Mouse (Mus musculus) limb, embryonic 11.5 days (tissue): ENCODE data around the gene Srgap1. TPM values are rescaled to one million over a fixed set of nuclear protein-coding genes. Genes with fewer than 3 reads are reported as not detected.

Experiments used
- ATAC-seq: fragments of 200-750 bp; cut with Nextera tagmentation; 2 replicates; pipeline ENCODE4 v1.8.0; 2017; ENCODE audit warnings: low read depth; ENCODE audit not compliant: insufficient number of reproducible peaks, low FRiP score, low TSS enrichment
- DNase-seq: peaks from one replicate; pipeline ENCODE4 v3.0.0-alpha.2; 2015; ENCODE audit warnings: low spot score
- H3K27ac ChIP-seq: fragments of 300-500 bp; sonication (generic); replicated peaks from 2 replicates; pipeline ENCODE4 v1.5.1; 2014; ENCODE audit warnings: low read depth, mild to moderate bottlenecking, low read length
- H3K27me3 ChIP-seq: fragments of 300-500 bp; sonication (generic); 2 replicates; pipeline ENCODE4 v1.6.1; 2014; ENCODE audit warnings: mild to moderate bottlenecking, low read length, mixed read lengths; ENCODE audit not compliant: control insufficient read depth, insufficient read depth
- H3K36me3 ChIP-seq: fragments of 300-500 bp; sonication (generic); 2 replicates; pipeline ENCODE4 v1.6.1; 2014; ENCODE audit warnings: mild to moderate bottlenecking, low read length, moderate library complexity, mixed read lengths; ENCODE audit not compliant: control insufficient read depth, insufficient read depth
- H3K4me1 ChIP-seq: fragments of 300-500 bp; sonication (generic); 2 replicates; pipeline ENCODE4 v1.6.1; 2014; ENCODE audit warnings: low read length, mixed read lengths; ENCODE audit not compliant: control insufficient read depth, insufficient read depth
- H3K4me2 ChIP-seq: fragments of 300-500 bp; sonication (generic); 2 replicates; pipeline ENCODE4 v1.6.1; 2014; ENCODE audit warnings: low read depth, mild to moderate bottlenecking, moderate library complexity; ENCODE audit not compliant: severe bottlenecking
- H3K4me3 ChIP-seq: fragments of 300-500 bp; sonication (generic); 2 replicates; pipeline ENCODE4 v1.5.1; 2014; ENCODE audit warnings: low read depth, low read length
- H3K9ac ChIP-seq: fragments of 300-500 bp; sonication (generic); 2 replicates; pipeline ENCODE4 v1.6.1; 2014; ENCODE audit warnings: mild to moderate bottlenecking, low read length
- H3K9me3 ChIP-seq: fragments of 300-500 bp; sonication (generic); 2 replicates; pipeline ENCODE4 v1.6.1; 2016; ENCODE audit warnings: low read length; ENCODE audit not compliant: control insufficient read depth
- WGBS: fragments of 180-500 bp; shearing (Covaris S2); extraction: QIAGEN DNeasy Blood & Tissue Kit; methylation state at CpG from one replicate; pipeline ENCODE4 v1.1.7; 2014; 5-methylcytosine and 5-hydroxymethylcytosine counted together
- polyA plus RNA-seq: library from polyadenylated mRNA; unstranded; fragments of >200 nt; fragmentation: Nextera tagmentation; extraction: Ambion mirVana; gene quantifications from 2 replicates; pipeline ENCODE4 v1.2.1, GENCODE M21; 2014

Srgap1 gene
- polyA plus RNA-seq, 1 experiment from 2014 or later, result 6.1 TPM

GRCm38 (mm10) chr10:121860924-121861323, 186.2 kb downstream of the Srgap1 start:
- Histone ChIP-seq H3K36me3 (no peaks in the 10 kb centered on the region), H3K9me3 (no peaks in the 10 kb centered on the region), H3K4me2 (no peak overlapping the region), H3K27ac (no peak overlapping the region), H3K27me3 (no peaks in the 10 kb centered on the region), H3K4me3 (no peak overlapping the region), H3K4me1 (no peaks in the 10 kb centered on the region), H3K9ac (no peak overlapping the region)
- WGBS, result 59% methylated on average over 2 of the region's 2 CpGs
- DNase-seq (no peak), ATAC-seq (no peak)

- Histone ChIP-seq H3K9me3 (no peaks in the 10 kb centered on the region), H3K4me3 (no peak overlapping the region), H3K4me1 (no peaks in the 10 kb centered on the region), H3K9ac (no peak overlapping the region), H3K36me3 (no peaks in the 10 kb centered on the region), H3K4me2 (no peak overlapping the region), H3K27me3 (no peaks in the 10 kb centered on the region), H3K27ac (no peak overlapping the region)
- ATAC-seq (no peak), DNase-seq (no peak)
- WGBS, result 82% methylated on average over 10 of the region's 10 CpGs
Observed at GRCm38 (mm10) chr10:121859803-121860571, 187.1 kb downstream of the Srgap1 start.

- WGBS, result 77% methylated on average over 2 of the region's 2 CpGs
- no peaks in the 10 kb centered on the region for H3K9me3 ChIP-seq
- DNase-seq (no peak), ATAC-seq (no peak)
- no peak overlapping the region for H3K27ac ChIP-seq
- no peaks in the 10 kb centered on the region for H3K27me3 ChIP-seq
- no peak overlapping the region for H3K4me3 ChIP-seq
- no peak overlapping the region for H3K4me2 ChIP-seq
- H3K4me1 ChIP-seq, result no peaks in the 10 kb centered on the region
- H3K36me3 ChIP-seq, result no peaks in the 10 kb centered on the region
- H3K9ac ChIP-seq, result no peak overlapping the region
Observed at GRCm38 (mm10) chr10:121858911-121859310, 188.2 kb downstream of the Srgap1 start.

- Histone ChIP-seq H3K36me3 (no peaks in the 10 kb centered on the region), H3K9ac (no peak overlapping the region), H3K4me2 (no peak overlapping the region), H3K4me3 (no peak overlapping the region), H3K27ac (no peak overlapping the region), H3K4me1 (no peaks in the 10 kb centered on the region), H3K27me3 (no peaks in the 10 kb centered on the region), H3K9me3 (no peaks in the 10 kb centered on the region)
- DNase-seq (no peak), ATAC-seq (no peak)
- WGBS, result 68% methylated on average over 1 of the region's 1 CpGs
Observed at GRCm38 (mm10) chr10:121858086-121858485, 189.0 kb downstream of the Srgap1 start.

GRCm38 (mm10) chr10:121855863-121856446, 191.2 kb downstream of the Srgap1 start:
- DNase-seq (no peak), ATAC-seq (no peak)
- Histone ChIP-seq H3K9me3 (no peaks in the 10 kb centered on the region), H3K4me2 (no peak overlapping the region), H3K9ac (no peak overlapping the region), H3K4me1 (no peaks in the 10 kb centered on the region), H3K27ac (no peak overlapping the region), H3K36me3 (no peaks in the 10 kb centered on the region), H3K4me3 (no peak overlapping the region), H3K27me3 (no peaks in the 10 kb centered on the region)
- WGBS, result 85% methylated on average over 7 of the region's 7 CpGs

- H3K27ac ChIP-seq, result no peak overlapping the region
- no peak for DNase-seq
- 27% methylated on average over 14 of the region's 14 CpGs for WGBS
- no peaks in the 10 kb centered on the region for H3K4me1 ChIP-seq
- H3K9ac ChIP-seq, result no peak overlapping the region
- H3K4me2 ChIP-seq, result no peak overlapping the region
- H3K4me3 ChIP-seq, result no peak overlapping the region
- no peaks in the 10 kb centered on the region for H3K36me3 ChIP-seq
- no peak for ATAC-seq
- no peaks in the 10 kb centered on the region for H3K27me3 ChIP-seq
- H3K9me3 ChIP-seq, result no peaks in the 10 kb centered on the region
Observed at GRCm38 (mm10) chr10:121853385-121853808, 193.7 kb downstream of the Srgap1 start.

GRCm38 (mm10) chr10:121849496-121849895, 197.6 kb downstream of the Srgap1 start:
- no peaks in the 10 kb centered on the region for H3K36me3 ChIP-seq
- no peaks in the 10 kb centered on the region for H3K27me3 ChIP-seq
- no peak overlapping the region for H3K4me3 ChIP-seq
- WGBS, result 83% methylated on average over 2 of the region's 2 CpGs
- no peak overlapping the region for H3K27ac ChIP-seq
- ATAC-seq, result no peak
- no peaks in the 10 kb centered on the region for H3K9me3 ChIP-seq
- no peaks in the 10 kb centered on the region for H3K4me1 ChIP-seq
- no peak overlapping the region for H3K4me2 ChIP-seq
- DNase-seq, result no peak
- H3K9ac ChIP-seq, result no peak overlapping the region

GRCm38 (mm10) chr10:121845677-121846076, 201.4 kb downstream of the Srgap1 start:
- no peak overlapping the region for H3K4me3 ChIP-seq
- no peak overlapping the region for H3K27ac ChIP-seq
- ATAC-seq (no peak), DNase-seq (no peak)
- H3K9ac ChIP-seq, result no peak overlapping the region
- no peaks in the 10 kb centered on the region for H3K27me3 ChIP-seq
- H3K9me3 ChIP-seq, result no peaks in the 10 kb centered on the region
- WGBS, result 92% methylated on average over 7 of the region's 7 CpGs
- H3K4me2 ChIP-seq, result no peak overlapping the region
- H3K36me3 ChIP-seq, result no peaks in the 10 kb centered on the region
- H3K4me1 ChIP-seq, result no peaks in the 10 kb centered on the region
